Mouse (Mus musculus): ENCODE measurements around the gene Gfm2. TPM values are rescaled to one million over a fixed set of nuclear protein-coding genes. Genes with fewer than 3 reads are reported as not detected.

Gfm2 gene
- polyA plus RNA-seq, 1 experiment from 2014 or later: 35.2 TPM

- no peak overlapping the region for H3K4me2 ChIP-seq (replicated peaks; ENCODE audit: low read depth, low read length)
- H3K27ac ChIP-seq (ENCODE audit: low read depth, low read length): no peak overlapping the region
- no peak overlapping the region for H3K9ac ChIP-seq (ENCODE audit: low read depth, low read length)
- H3K36me3 ChIP-seq (ENCODE audit: control insufficient read depth, insufficient read depth, low read length): no peaks in the 10 kb centered on the region
- ATAC-seq (ENCODE audit: low FRiP score): no peak
- DNase-seq (ENCODE audit: low spot score): no peak
- no peak overlapping the region for H3K4me3 ChIP-seq (ENCODE audit: low read depth, low read length)
- WGBS: 91% methylated on average over 3 of the region's 3 CpGs
- no peaks in the 10 kb centered on the region for H3K4me1 ChIP-seq (replicated peaks; ENCODE audit: control insufficient read depth, insufficient read depth, low read length)
- no peaks in the 10 kb centered on the region for H3K9me3 ChIP-seq (ENCODE audit: control insufficient read depth, low read length)
- no peaks in the 10 kb centered on the region for H3K27me3 ChIP-seq (ENCODE audit: control insufficient read depth, insufficient read depth, low read length)
Observed at GRCm38 (mm10) chr13:97230101-97230500, 92.4 kb downstream of the Gfm2 start.

Other genes with a start within 250 kb of the Gfm2 start
- 0.14 and 0.17 TPM in 2 replicates for gene Gcnt4, start 213.2 kb upstream of the Gfm2 start, polyA plus RNA-seq (2014; fragmentation: Nextera tagmentation; extraction: Ambion mirVana)
- not detected in 2 replicates for gene 1700029F12Rik, start 103.6 kb upstream of the Gfm2 start, polyA plus RNA-seq (2014; fragmentation: Nextera tagmentation; extraction: Ambion mirVana)
- 10.9 and 12.2 TPM in 2 replicates for gene Fam169a, start 70.7 kb upstream of the Gfm2 start, polyA plus RNA-seq (2014; fragmentation: Nextera tagmentation; extraction: Ambion mirVana)
- gene Gm6169, start 38.7 kb upstream of the Gfm2 start, polyA plus RNA-seq (2014; fragmentation: Nextera tagmentation; extraction: Ambion mirVana): 0.64 and 1.6 TPM in 2 replicates
- gene Nsa2, start within 50 bp of the Gfm2 start, polyA plus RNA-seq (2014; fragmentation: Nextera tagmentation; extraction: Ambion mirVana): 67.1 and 71.0 TPM in 2 replicates
- 26.6 and 28.7 TPM in 2 replicates for gene Hexb, start 60.4 kb downstream of the Gfm2 start, polyA plus RNA-seq (2014; fragmentation: Nextera tagmentation; extraction: Ambion mirVana)
- 34.8 and 45.9 TPM in 2 replicates for gene Enc1, start 103.2 kb downstream of the Gfm2 start, polyA plus RNA-seq (2014; fragmentation: Nextera tagmentation; extraction: Ambion mirVana)

Measured in hindbrain, embryonic 11.5 days (tissue).